Mouse (Mus musculus) limb, embryonic 14.5 days (tissue): ENCODE measurements around the gene Stmn3. TPM values are rescaled to one million over a fixed set of nuclear protein-coding genes. Genes with fewer than 3 reads are reported as not detected.

Experiments used
- ATAC-seq: fragments of 200-750 bp; cut with Nextera tagmentation; 2 replicates; pipeline ENCODE4 v1.8.0; 2017; ENCODE audit warnings: low read depth, moderate number of reproducible peaks, moderate TSS enrichment; ENCODE audit not compliant: low FRiP score
- DNase-seq: peaks from one replicate; pipeline ENCODE4 v3.0.0-alpha.2; 2015; ENCODE audit warnings: low spot score
- H3K27ac ChIP-seq: fragments of 300-500 bp; sonication (generic); replicated peaks from 2 replicates; pipeline ENCODE4 v1.5.1; 2014; ENCODE audit warnings: low read depth, mild to moderate bottlenecking, low read length, moderate library complexity, mixed read lengths
- H3K27me3 ChIP-seq: fragments of 300-500 bp; sonication (generic); 2 replicates; pipeline ENCODE4 v1.6.1; 2014; ENCODE audit warnings: low read length, mixed read lengths; ENCODE audit not compliant: control insufficient read depth, insufficient read depth
- H3K36me3 ChIP-seq: fragments of 300-500 bp; sonication (generic); 2 replicates; pipeline ENCODE4 v1.6.1; 2014; ENCODE audit warnings: mild to moderate bottlenecking, low read length, moderate library complexity, mixed read lengths; ENCODE audit not compliant: control insufficient read depth, insufficient read depth
- H3K4me1 ChIP-seq: fragments of 300-500 bp; sonication (generic); 2 replicates; pipeline ENCODE4 v1.6.1; 2014; ENCODE audit warnings: antibody characterized with exemption, low read length, mixed read lengths; ENCODE audit not compliant: control insufficient read depth, insufficient read depth
- H3K4me2 ChIP-seq: fragments of 300-500 bp; sonication (generic); replicated peaks from 2 replicates; pipeline ENCODE4 v1.6.1; 2014; ENCODE audit warnings: low read depth, mild to moderate bottlenecking, low read length, moderate library complexity; ENCODE audit not compliant: severe bottlenecking
- H3K4me3 ChIP-seq: fragments of 300-500 bp; sonication (generic); replicated peaks from 2 replicates; pipeline ENCODE4 v1.5.1; 2014; ENCODE audit warnings: low read length
- H3K9ac ChIP-seq: fragments of 300-500 bp; sonication (generic); 2 replicates; pipeline ENCODE4 v1.6.1; 2014; ENCODE audit warnings: mild to moderate bottlenecking, low read depth, low read length, moderate library complexity; ENCODE audit not compliant: severe bottlenecking
- H3K9me3 ChIP-seq: fragments of 300-500 bp; sonication (generic); 2 replicates; pipeline ENCODE4 v1.6.1; 2016; ENCODE audit warnings: low read length; ENCODE audit not compliant: control insufficient read depth
- POLR2A ChIP-seq: fragments of 200-500 bp; IDR thresholded peaks from 2 replicates; pipeline ENCODE4 v1.8.0; 2012; ENCODE audit warnings: inconsistent platforms, mild to moderate bottlenecking, moderate library complexity, borderline replicate concordance; ENCODE audit not compliant: insufficient read depth, insufficient read length; ENCODE audit errors: extremely low read depth
- WGBS: fragments of 180-500 bp; shearing (Covaris S2); extraction: QIAGEN DNeasy Blood & Tissue Kit; methylation state at CpG from one replicate; pipeline ENCODE4 v1.1.7; 2014; 5-methylcytosine and 5-hydroxymethylcytosine counted together
- polyA plus RNA-seq, 2 experiments: library from polyadenylated mRNA; depleted of rRNA in 1 of 2; stranded (reverse) in 1 of 2; unstranded in 1 of 2; fragments of >200 nt; fragmentation: Nextera tagmentation in 1 of 2; extraction: Ambion mirVana in 1 of 2; gene quantifications; 2 replicates each; pipeline versions ENCODE4 v1.2.1 to v1.2.3; 2012 to 2014

Stmn3 gene
- polyA plus RNA-seq, 2 experiments, result 0.28 to 2.8 TPM

- peak; percentile 90 for DNase-seq
- 0 out of 2 replicates have a peak within 1 kb of the TSS, but pooled peaks have one; percentile 33 for H3K27ac ChIP-seq
- H3K4me3 ChIP-seq, result peak within 1 kb of the TSS; percentile 64
- H3K4me2 ChIP-seq, result peak within 1 kb of the TSS; percentile 66
- H3K27me3 ChIP-seq, result peaks cover 13% of the 10 kb centered on the region
- TF ChIP-seq POLR2A, result no peak
- H3K36me3 ChIP-seq, result peaks cover 26% of the 10 kb centered on the region
- no peaks in the 10 kb centered on the region for H3K9me3 ChIP-seq
- ATAC-seq, result peak; percentile 97
- 7% methylated on average over 40 of the region's 40 CpGs for WGBS
- H3K4me1 ChIP-seq, result peaks cover 11% of the 10 kb centered on the region
- peak within 1 kb of the TSS; percentile 62 for H3K9ac ChIP-seq
Measured at GRCm38 (mm10) chr2:181319248-181320102, 5.2 kb upstream of the Stmn3 start, which contains the start of gene Rtel1. Gene Rtel1 (plus strand): TSS chr2:181319739.

- H3K27ac ChIP-seq, result no peak overlapping the region
- H3K4me3 ChIP-seq, result peak overlapping the region; percentile 13; the same call in 1 of the 2 replicates
- no peak for TF ChIP-seq POLR2A
- no peaks in the 10 kb centered on the region for H3K4me1 ChIP-seq
- 0 out of 2 replicates have a peak overlapping the region, but pooled peaks have one; percentile 16 for H3K4me2 ChIP-seq
- H3K9me3 ChIP-seq, result no peaks in the 10 kb centered on the region
- ATAC-seq, result no peak
- no peaks in the 10 kb centered on the region for H3K36me3 ChIP-seq
- no peak overlapping the region for H3K9ac ChIP-seq
- WGBS, result 3% methylated on average over 34 of the region's 35 CpGs
- peaks cover 39% of the 10 kb centered on the region for H3K27me3 ChIP-seq
- DNase-seq, result no peak
Measured at GRCm38 (mm10) chr2:181313344-181314079, 788 bp downstream of the Stmn3 start.

DNA sequence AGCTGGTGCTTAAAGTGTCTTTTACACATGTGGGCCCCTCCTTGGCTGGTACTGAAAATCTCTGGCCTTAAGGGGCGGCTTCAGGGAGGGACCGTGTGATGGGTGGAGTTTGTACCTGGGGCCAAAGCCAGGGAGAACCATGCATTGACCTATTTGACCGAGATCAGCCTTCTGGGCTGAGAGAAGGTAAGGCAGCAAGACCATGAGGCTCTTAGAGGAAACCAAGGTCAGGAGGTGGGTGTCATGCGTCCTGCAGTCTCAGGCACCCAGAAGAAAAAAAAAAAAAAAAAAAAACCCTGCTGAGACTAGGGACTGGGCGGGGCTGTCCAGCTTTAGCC is 1.3 kb downstream of the Stmn3 start:
- no peak for ATAC-seq
- TF ChIP-seq POLR2A, result no peak
- Histone ChIP-seq H3K4me1 (no peaks in the 10 kb centered on the region), H3K36me3 (no peaks in the 10 kb centered on the region), H3K4me2 (no peak overlapping the region), H3K9ac (no peak overlapping the region), H3K27me3 (peaks cover 39% of the 10 kb centered on the region), H3K27ac (no peak overlapping the region), H3K9me3 (no peaks in the 10 kb centered on the region), H3K4me3 (no peak overlapping the region)
- 15% methylated on average over 5 of the region's 5 CpGs for WGBS
- DNase-seq, result no peak

DNA sequence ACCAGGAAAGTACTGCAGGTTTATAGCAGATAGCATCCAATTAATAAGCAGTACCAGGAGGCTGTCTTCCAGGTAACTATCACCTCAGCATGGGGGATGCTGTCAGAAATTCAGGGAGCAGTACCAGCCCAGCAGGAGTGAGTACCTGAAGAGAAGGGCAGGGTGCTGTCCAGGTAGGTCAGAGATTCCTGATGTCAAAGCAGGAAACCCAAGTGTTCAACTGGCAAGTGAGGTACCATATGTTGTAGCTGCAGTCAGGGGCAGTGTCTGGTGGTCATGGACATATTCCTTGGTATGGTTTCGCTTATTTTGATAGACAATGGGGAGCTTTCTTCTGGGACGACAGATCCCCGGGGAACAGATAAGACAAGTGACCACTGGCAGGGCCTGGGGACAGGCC is 1.9 kb downstream of the Stmn3 start:
- Histone ChIP-seq H3K27ac (no peak overlapping the region), H3K27me3 (peaks cover 43% of the 10 kb centered on the region), H3K4me1 (no peaks in the 10 kb centered on the region), H3K9ac (no peak overlapping the region), H3K9me3 (no peaks in the 10 kb centered on the region), H3K4me2 (no peak overlapping the region), H3K36me3 (no peaks in the 10 kb centered on the region), H3K4me3 (no peak overlapping the region)
- ATAC-seq, result no peak
- no peak for TF ChIP-seq POLR2A
- 80% methylated on average over 3 of the region's 3 CpGs for WGBS
- DNase-seq, result no peak

DNA sequence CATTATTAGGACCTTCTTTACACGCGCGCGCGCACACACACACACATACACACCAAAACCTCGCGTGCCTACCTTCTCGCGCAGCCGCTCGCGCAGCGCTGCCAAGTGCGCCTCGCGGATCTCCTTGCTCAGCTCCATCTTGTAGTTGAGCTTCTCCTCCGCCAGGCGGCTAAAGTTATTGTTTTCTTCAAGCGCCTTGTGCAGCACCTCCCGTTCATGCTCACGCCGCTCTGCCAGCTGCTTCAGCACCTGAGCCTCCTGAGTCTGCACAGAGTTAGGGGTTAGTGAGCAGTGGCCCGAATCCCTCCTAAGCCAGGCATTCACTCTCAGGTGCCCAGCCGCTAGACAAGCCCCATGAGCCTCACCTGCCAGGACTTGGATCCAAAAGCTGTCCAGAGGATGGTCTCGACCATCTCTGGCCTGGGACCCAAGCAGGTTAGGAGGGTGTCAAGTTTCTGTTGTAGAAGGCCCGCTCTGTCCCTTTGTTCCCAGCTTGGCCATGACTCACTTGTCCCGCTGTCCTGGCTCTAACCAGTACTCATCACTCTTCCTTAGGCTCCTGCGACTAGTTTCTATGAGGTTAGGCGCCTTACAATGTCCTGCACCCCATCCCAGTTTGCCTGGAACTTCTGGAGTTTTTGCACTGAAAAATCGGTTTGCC is 7.0 kb downstream of the Stmn3 start:
- Histone ChIP-seq H3K36me3 (no peaks in the 10 kb centered on the region), H3K4me1 (no peaks in the 10 kb centered on the region), H3K4me3 (no peak overlapping the region), H3K27me3 (peaks cover 27% of the 10 kb centered on the region), H3K9me3 (no peaks in the 10 kb centered on the region), H3K27ac (no peak overlapping the region), H3K4me2 (0 out of 2 replicates have a peak overlapping the region, but pooled peaks have one; percentile 13), H3K9ac (no peak overlapping the region)
- DNase-seq, result peak; percentile 12
- 9% methylated on average over 30 of the region's 30 CpGs for WGBS
- ATAC-seq, result no peak
- no peak for TF ChIP-seq POLR2A
